Mouse (Mus musculus): ENCODE measurements around the gene Olfr1151. TPM values are rescaled to one million over a fixed set of nuclear protein-coding genes. Genes with fewer than 3 reads are reported as not detected.

Olfr1151 gene
- not detected for total RNA-seq (2023)

GRCm38 (mm10) chr2:87855562-87855961, at the start of gene Olfr1151:
Gene Olfr1151, plus strand, starts transcription at chr2:87855862.

GRCm38 (mm10) chr2:87809522-87809921, 46.1 kb upstream of the Olfr1151 start, which contains the start of gene Olfr1145:
Gene Olfr1145, plus strand, starts transcription at chr2:87809822.

GRCm38 (mm10) chr2:87830233-87830632, 25.4 kb upstream of the Olfr1151 start, which contains the start of gene Olfr1148:
Gene Olfr1148, plus strand, starts transcription at chr2:87830533.

GRCm38 (mm10) chr2:87843693-87844092, 12.0 kb upstream of the Olfr1151 start, which contains the start of gene Olfr1150-ps1:
Gene Olfr1150-ps1, plus strand, starts transcription at chr2:87843993.

GRCm38 (mm10) chr2:87866192-87866591, 10.5 kb downstream of the Olfr1151 start, which contains the start of gene Olfr1152:
Gene Olfr1152, plus strand, starts transcription at chr2:87866492.

GRCm38 (mm10) chr2:87894662-87895061, 39.0 kb downstream of the Olfr1151 start, which contains the start of gene Olfr1153:
Gene Olfr1153, plus strand, starts transcription at chr2:87894962.

GRCm38 (mm10) chr2:87905066-87905465, 49.4 kb downstream of the Olfr1151 start, which contains the start of gene Olfr1154:
Gene Olfr1154, minus strand, starts transcription at chr2:87905166.

Other genes starting within 250 kb of the Olfr1151 start
- not detected for gene Olfr1130, start 249.7 kb upstream of the Olfr1151 start, total RNA-seq (2023)
- gene Olfr1131, start 228.8 kb upstream of the Olfr1151 start, total RNA-seq (2023) = not detected
- gene Olfr1132, start 218.3 kb upstream of the Olfr1151 start, total RNA-seq (2023) = not detected
- not detected for gene Olfr1133, start 208.5 kb upstream of the Olfr1151 start, total RNA-seq (2023)
- not detected for gene Olfr1134, start 197.4 kb upstream of the Olfr1151 start, total RNA-seq (2023)
- not detected for gene Olfr1135, start 182.2 kb upstream of the Olfr1151 start, total RNA-seq (2023)
- gene Olfr1136, start 161.9 kb upstream of the Olfr1151 start, total RNA-seq (2023) = not detected
- not detected for gene Olfr1137, start 142.7 kb upstream of the Olfr1151 start, total RNA-seq (2023)
- not detected for gene Olfr1138, start 115.9 kb upstream of the Olfr1151 start, total RNA-seq (2023)
- not detected for gene Olfr1140, start 112.1 kb upstream of the Olfr1151 start, total RNA-seq (2023)
- not detected for gene Olfr1141, start 101.9 kb upstream of the Olfr1151 start, total RNA-seq (2023)
- not detected for gene Olfr152, start 76.4 kb upstream of the Olfr1151 start, total RNA-seq (2023)
- gene Olfr1143, start 55.3 kb upstream of the Olfr1151 start, total RNA-seq (2023) = not detected
- not detected for gene Olfr1145, start 46.0 kb upstream of the Olfr1151 start, total RNA-seq (2023)
- not detected for gene Olfr1148, start 25.3 kb upstream of the Olfr1151 start, total RNA-seq (2023)
- not detected for gene Olfr1150-ps1, start 11.9 kb upstream of the Olfr1151 start, total RNA-seq (2023)
- gene Olfr1152, start 10.6 kb downstream of the Olfr1151 start, total RNA-seq (2023) = not detected
- not detected for gene Olfr1153, start 39.1 kb downstream of the Olfr1151 start, total RNA-seq (2023)
- gene Olfr1154, start 49.3 kb downstream of the Olfr1151 start, total RNA-seq (2023) = not detected
- not detected for gene Olfr1155, start 89.3 kb downstream of the Olfr1151 start, total RNA-seq (2023)
- not detected for gene Olfr1156, start 97.2 kb downstream of the Olfr1151 start, total RNA-seq (2023)
- not detected for gene Olfr1157, start 112.4 kb downstream of the Olfr1151 start, total RNA-seq (2023)
- gene Olfr74, start 118.8 kb downstream of the Olfr1151 start, total RNA-seq (2023) = not detected
- not detected for gene Olfr1158, start 134.3 kb downstream of the Olfr1151 start, total RNA-seq (2023)
- gene Olfr1160, start 152.4 kb downstream of the Olfr1151 start, total RNA-seq (2023) = not detected
- not detected for gene Olfr1161, start 166.9 kb downstream of the Olfr1151 start, total RNA-seq (2023)
- not detected for gene Olfr73, start 181.8 kb downstream of the Olfr1151 start, total RNA-seq (2023)
- gene Olfr1162, start 195.3 kb downstream of the Olfr1151 start, total RNA-seq (2023) = not detected
- not detected for gene Olfr1163, start 216.0 kb downstream of the Olfr1151 start, total RNA-seq (2023)
- not detected for gene Olfr1164, start 238.1 kb downstream of the Olfr1151 start, total RNA-seq (2023)

Data from monocyte, adult 59 days (primary cell).